Mouse (Mus musculus): ENCODE measurements around the gene Dlgap1. TPM values are rescaled to one million over a fixed set of nuclear protein-coding genes. Genes with fewer than 3 reads are reported as not detected.
A peak's percentile ranks its signal among the peaks of the same experiment; 100 is the strongest.

Gene Dlgap1
- polyA plus RNA-seq, 1 experiment, result 0.26 TPM

DNA sequence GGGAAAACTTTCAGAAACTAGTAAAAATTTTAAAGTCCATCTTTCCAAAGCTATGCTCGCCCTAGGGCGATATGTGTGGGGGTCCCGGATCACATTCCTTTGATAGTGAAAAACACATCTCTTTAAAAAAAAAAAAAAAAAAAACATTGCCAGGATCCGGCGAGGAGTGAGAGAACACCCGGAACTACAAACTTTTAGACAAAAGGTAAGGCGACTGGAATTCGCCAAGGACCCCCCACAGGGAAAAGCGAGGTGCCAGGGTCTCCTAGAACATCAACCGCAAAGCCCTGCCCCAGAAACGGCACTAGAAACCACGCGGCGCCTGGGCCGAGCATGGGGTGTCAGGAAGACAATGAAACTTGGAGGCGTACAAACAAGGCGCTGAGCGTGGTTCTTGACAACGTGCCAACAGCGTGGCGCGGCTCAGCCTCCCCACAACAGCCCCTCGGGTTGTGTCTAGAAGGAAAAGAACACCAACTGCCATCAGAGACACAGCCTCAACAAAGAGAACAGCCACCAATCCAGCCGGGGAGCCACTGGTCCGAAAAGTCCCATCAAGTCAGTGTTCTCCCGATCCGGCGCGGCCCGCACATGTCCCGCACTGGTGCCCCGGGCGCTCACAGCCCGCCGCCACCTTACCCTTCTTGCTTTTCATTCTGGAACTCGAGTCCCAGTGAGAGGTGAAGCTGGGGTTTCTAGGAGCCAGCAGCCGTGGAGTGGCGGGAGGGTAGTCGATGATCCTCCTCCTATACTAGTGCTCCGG is 881.5 kb downstream of the Dlgap1 start:
- Histone ChIP-seq H3K4me1 (ENCODE audit: control insufficient read depth, insufficient read depth, low read length) (peaks cover 6% of the 10 kb centered on the region; the same call in 1 of the 2 replicates), H3K27ac (ENCODE audit: insufficient read depth, low read length) (peak overlapping the region; percentile 98), H3K4me3 (ENCODE audit: insufficient read depth, low read length) (peak overlapping the region; percentile 90)
- TF ChIP-seq CTCF (IDR thresholded peaks at IDR 0.05; ENCODE audit: borderline replicate concordance, insufficient read depth, low read length) (no peak), POLR2A (IDR thresholded peaks at IDR 0.05; ENCODE audit: low read depth, low read length) (peak; percentile 40; the same call in 1 of the 2 replicates)

DNA sequence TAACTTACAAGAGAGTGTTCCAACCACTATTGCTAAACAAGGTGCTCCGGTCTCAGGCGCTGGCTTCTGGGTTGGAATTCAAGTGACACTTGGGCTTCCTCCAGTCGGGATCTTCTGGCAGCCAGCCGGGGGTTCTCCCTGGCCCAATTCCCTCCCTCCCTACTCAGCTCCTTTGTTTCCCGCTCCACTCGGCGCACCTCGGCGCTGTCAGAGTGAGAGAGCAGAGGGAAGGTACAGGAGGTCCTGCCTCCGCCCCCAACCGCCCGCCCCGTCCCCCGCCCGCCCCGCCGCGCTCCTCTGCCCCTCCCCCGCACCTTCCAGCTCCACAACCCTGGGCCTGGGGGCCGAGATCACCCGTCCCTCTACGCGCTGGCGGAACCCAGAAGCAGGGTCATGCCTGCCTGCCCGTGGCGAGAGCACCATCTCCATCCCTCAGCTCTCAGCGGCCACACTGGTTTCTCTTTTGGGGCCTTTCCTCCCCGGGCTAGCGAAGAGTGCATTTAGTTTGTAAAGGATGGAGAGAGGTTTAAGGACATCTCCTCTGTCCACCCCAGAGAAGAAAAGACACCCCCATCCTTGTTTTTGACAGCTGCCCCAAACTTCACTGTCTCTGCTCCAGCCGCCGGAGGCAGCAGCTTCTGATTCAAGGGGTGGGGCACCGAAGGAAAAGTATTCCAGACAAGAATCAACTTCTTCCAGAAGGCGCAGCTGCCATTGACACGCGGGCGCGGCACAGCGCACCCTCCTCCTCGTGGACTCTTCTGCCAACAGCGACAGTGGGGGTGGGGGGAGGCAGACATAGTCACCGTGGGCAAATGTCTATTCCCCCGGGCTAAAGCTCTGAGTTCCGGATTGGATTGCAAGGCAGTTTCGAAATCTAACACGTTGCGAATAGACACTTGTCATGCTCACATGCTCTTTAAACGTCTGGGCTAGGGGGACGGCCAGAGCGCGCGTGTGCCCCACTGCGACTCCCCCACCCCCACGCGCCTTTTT is 882.4 kb downstream of the Dlgap1 start:
- peak overlapping the region; percentile 94 for H3K4me3 ChIP-seq (ENCODE audit: insufficient read depth, low read length)
- peak overlapping the region; percentile 98 for H3K27ac ChIP-seq (ENCODE audit: insufficient read depth, low read length)
- peaks cover 2% of the 10 kb centered on the region; the same call in 1 of the 2 replicates for H3K4me1 ChIP-seq (ENCODE audit: control insufficient read depth, insufficient read depth, low read length)
- TF ChIP-seq CTCF (IDR thresholded peaks at IDR 0.05; ENCODE audit: borderline replicate concordance, insufficient read depth, low read length) (no peak), POLR2A (IDR thresholded peaks at IDR 0.05; ENCODE audit: low read depth, low read length) (peak; percentile 93)

DNA sequence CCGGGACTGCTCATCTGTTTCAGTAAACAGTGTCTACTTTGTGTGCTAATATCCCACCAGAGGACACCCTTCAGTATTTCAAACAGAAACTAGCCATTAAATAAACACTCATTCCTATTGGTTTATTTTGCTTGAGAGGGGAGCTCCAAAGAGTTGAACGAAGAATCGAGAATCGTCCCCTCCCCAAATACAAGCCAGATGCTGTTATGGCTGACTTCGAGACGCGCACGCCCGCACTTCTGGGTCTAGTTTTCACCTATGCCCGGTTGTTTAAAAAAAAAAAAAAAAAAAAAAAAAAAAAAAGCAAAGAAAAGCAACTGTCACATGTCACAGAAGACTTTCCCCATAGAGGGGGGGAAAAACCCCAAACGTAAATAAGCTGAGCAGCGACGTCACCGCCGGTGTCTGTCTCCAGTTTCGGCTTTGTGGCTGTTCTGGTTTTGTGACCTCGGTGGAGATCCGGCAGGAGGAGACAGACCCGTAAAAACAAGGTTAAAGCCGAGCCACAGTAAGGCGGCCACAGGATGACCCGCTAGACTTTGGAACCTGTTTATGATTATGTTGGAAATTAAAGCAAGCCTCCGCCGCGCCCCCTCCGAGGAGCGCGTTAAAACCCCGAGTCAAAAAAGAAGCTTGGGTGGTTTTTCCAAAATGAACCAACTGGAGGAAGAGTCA is 883.3 kb downstream of the Dlgap1 start:
- no peaks in the 10 kb centered on the region for H3K4me1 ChIP-seq (ENCODE audit: control insufficient read depth, insufficient read depth, low read length)
- TF ChIP-seq POLR2A (IDR thresholded peaks at IDR 0.05; ENCODE audit: low read depth, low read length) (no peak), CTCF (IDR thresholded peaks at IDR 0.05; ENCODE audit: borderline replicate concordance, insufficient read depth, low read length) (no peak)
- peak overlapping the region; percentile 97 for H3K27ac ChIP-seq (ENCODE audit: insufficient read depth, low read length)
- H3K4me3 ChIP-seq (ENCODE audit: insufficient read depth, low read length), result peak overlapping the region; percentile 94

DNA sequence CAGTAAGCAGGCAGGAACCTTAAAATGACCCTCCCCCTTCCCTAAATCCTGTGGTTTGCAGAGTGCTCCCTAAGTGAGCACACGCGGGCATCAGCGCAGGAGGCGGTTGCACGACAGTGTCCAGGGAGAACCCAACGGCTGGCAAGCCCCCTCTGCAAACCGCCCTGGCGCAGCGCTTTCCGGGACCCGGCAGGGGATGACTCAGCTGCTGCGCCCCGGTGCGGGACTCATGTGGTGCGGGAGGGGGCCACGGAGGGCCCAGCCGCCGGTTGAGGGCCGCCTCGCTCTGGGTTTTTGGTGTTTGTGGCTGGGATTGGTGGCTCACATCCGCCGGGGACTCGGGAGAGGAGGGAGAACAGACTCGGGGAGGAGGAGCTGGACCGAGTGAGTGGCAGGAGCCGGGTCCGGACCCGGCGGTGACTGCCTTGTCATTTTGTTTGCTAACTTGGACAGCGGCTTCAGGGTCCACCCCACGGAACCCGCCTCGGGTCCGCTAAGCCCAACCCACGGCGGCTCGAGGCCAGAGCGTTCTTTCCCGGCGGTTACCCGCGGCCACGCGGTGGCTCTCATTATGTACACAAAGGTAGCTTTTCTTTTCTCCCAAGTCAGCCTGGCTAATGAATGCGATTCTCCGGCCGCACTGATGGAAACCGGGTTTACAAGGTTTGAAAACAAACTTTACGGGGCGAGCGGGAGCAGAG is 884.0 kb downstream of the Dlgap1 start:
- Histone ChIP-seq H3K4me3 (ENCODE audit: insufficient read depth, low read length) (peak overlapping the region; percentile 94), H3K4me1 (ENCODE audit: control insufficient read depth, insufficient read depth, low read length) (no peaks in the 10 kb centered on the region), H3K27ac (ENCODE audit: insufficient read depth, low read length) (peak overlapping the region; percentile 97)
- TF ChIP-seq POLR2A (IDR thresholded peaks at IDR 0.05; ENCODE audit: low read depth, low read length) (peak; percentile 56), CTCF (IDR thresholded peaks at IDR 0.05; ENCODE audit: borderline replicate concordance, insufficient read depth, low read length) (no peak)

DNA sequence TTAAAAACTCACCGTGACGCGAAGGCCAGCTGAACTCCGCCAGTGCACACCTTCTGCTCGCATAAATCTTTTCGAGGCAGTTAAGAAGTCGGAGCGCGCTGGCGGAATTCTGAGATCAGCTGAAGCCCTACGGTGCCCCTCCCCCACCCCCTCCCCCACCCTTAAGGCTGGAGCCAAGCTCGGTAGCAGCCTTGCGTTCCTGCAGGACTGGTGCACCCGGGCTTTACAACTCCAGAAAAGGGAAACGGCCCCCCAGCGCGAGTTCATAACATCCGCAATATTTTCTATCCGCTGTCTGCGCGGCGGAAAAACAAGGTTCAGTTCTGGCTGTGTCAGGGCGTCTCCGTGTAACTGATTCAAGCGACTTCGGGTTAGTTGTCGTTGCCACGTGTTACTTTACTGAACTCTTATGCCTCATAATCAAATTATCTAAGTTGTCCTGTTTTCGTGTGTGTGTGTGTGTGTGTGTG is 884.6 kb downstream of the Dlgap1 start, which contains the start of gene Tgif1:
Gene Tgif1 (minus strand): TSS at position 111 of the 470 bp plus-strand sequence.
- TF ChIP-seq POLR2A (IDR thresholded peaks at IDR 0.05; ENCODE audit: low read depth, low read length), result no peak; the same call in 1 of the 2 replicates
- no peak for TF ChIP-seq CTCF (IDR thresholded peaks at IDR 0.05; ENCODE audit: borderline replicate concordance, insufficient read depth, low read length)
- Histone ChIP-seq H3K4me3 (ENCODE audit: insufficient read depth, low read length) (peak within 1 kb of the TSS; percentile 94), H3K27ac (ENCODE audit: insufficient read depth, low read length) (peak within 1 kb of the TSS; percentile 97), H3K4me1 (ENCODE audit: control insufficient read depth, insufficient read depth, low read length) (no peaks in the 10 kb centered on the region)

DNA sequence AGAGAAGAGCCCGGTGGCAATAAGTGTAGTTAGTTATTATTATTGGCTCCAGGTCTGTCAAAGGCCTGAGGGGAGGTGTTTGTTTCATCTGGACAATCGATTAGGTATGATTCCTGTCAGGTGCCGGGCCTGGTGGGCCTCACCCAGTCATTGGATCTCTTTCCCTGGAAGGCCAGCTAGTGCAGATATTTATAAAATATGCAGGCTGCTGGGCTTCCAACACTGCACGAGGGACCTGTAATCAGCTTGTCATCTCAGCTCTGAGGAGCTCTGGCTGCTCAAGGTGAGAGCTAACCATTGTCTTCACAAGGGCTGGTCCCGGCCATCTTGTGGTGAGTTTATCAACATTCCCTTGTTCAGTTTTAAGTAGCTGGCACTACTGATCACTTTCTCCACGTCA is 885.1 kb downstream of the Dlgap1 start:
- Histone ChIP-seq H3K27ac (ENCODE audit: insufficient read depth, low read length) (peak overlapping the region; percentile 97), H3K4me1 (ENCODE audit: control insufficient read depth, insufficient read depth, low read length) (no peaks in the 10 kb centered on the region), H3K4me3 (ENCODE audit: insufficient read depth, low read length) (peak overlapping the region; percentile 94)
- TF ChIP-seq CTCF (IDR thresholded peaks at IDR 0.05; ENCODE audit: borderline replicate concordance, insufficient read depth, low read length), result no peak

DNA sequence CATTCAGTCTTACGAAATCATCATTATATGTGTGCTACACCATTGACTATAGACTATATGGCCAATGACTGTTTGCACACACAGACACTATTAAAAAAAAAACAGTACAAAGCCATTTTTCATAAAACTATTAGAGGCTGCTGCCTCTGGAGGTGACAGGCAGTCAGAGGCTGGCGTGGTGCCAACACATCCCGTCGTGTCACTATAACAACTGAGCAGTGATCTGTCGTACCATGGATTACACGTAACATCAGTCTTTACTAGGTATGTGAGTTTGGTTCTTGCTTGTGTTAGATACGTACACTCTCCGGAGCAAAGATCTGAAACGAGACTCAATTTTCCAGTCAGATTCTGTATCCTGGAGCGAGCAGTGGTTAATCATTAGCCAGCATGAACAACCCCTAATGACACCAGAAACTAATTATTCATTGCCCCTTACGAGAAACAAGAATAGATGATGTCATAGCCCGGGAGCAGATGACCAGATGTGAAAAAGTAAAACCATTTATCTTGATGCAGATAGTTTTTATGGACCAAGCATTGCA is 888.1 kb downstream of the Dlgap1 start:
- no peak overlapping the region for H3K27ac ChIP-seq (ENCODE audit: insufficient read depth, low read length)
- no peaks in the 10 kb centered on the region for H3K4me1 ChIP-seq (ENCODE audit: control insufficient read depth, insufficient read depth, low read length)
- TF ChIP-seq POLR2A (IDR thresholded peaks at IDR 0.05; ENCODE audit: low read depth, low read length), result no peak
- no peak for TF ChIP-seq CTCF (IDR thresholded peaks at IDR 0.05; ENCODE audit: borderline replicate concordance, insufficient read depth, low read length)

DNA sequence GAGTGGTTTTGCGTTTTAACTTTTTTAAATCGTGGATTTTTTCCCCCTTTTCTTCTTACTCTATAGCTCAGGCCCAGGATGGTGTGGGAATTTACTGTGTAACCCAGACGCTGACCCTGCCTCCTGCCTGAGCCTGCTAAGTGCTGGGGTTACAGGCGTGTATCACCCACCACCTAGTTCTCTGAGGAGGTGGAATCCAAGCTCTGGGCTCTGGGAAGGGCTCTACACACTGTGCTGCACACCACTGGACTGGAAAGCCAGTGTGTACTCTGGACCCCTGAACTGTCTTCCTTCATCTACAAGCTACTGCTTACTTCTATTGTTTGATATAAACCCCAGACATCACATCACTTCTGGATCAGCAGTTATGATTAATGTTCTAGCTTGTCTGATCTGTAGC is 889.9 kb downstream of the Dlgap1 start:
- Histone ChIP-seq H3K4me3 (ENCODE audit: insufficient read depth, low read length) (no peak overlapping the region), H3K4me1 (ENCODE audit: control insufficient read depth, insufficient read depth, low read length) (no peaks in the 10 kb centered on the region), H3K27ac (ENCODE audit: insufficient read depth, low read length) (no peak overlapping the region)
- no peak for TF ChIP-seq POLR2A (IDR thresholded peaks at IDR 0.05; ENCODE audit: low read depth, low read length)
- TF ChIP-seq CTCF (IDR thresholded peaks at IDR 0.05; ENCODE audit: borderline replicate concordance, insufficient read depth, low read length), result no peak

More for the DNA sequence above, 888.1 kb downstream of the Dlgap1 start:
- H3K4me3 ChIP-seq (ENCODE audit: insufficient read depth, low read length), result no peak overlapping the region

Data from embryonic fibroblast, embryonic 13.5 days (primary cell).